29 mouse cellular contexts compared by ENCODE assay signal in the genomic region with DNA sequence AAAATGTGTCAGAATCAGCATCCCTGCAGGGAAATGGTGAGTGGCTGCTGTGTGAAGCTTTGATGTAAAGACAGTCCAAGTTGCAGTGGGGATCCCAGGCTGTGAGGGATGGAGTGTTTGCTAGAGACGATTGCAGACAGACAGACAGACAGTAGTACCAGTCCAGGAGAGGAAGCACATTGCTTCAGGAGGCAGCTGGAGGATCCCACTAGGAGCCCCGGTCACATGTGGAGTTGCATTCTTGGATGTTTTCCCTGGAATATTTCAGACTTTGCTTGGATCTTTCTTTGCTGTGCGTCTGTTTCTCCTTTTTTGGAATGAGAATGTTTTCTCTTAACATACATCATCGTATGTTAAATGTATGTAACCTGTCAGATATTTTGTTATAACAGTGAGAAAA. TPM values are rescaled to one million over a fixed set of nuclear protein-coding genes. Genes with fewer than 3 reads are reported as not detected.
DNase-seq lines count a peak whose midpoint lies in the region; ATAC-seq and TF ChIP-seq lines count a peak whose summit lies in the region.
"Had no signal": no experiment of that assay in that cellular context is flagged by ENCODE, and none has a peak within 500 bp of the region (broad histone marks: within the 10 kb centered on the region; RNA-seq: fewer than 3 reads in every experiment).

No protein-coding gene starts in this region.

- no peaks in the 10 kb centered on the region for H3K27me3 ChIP-seq in kidney, embryonic 16.5 days (ENCODE audit: insufficient read depth, low read length)
- no peaks in the 10 kb centered on the region for H3K27me3 ChIP-seq in lung, embryonic 16.5 days (ENCODE audit: control insufficient read depth, insufficient read depth, low read depth, low read length)
- H3K27me3 ChIP-seq in embryonic facial prominence, embryonic 14.5 days (replicated peaks; ENCODE audit: control insufficient read depth, insufficient read depth, low read length), result no peaks in the 10 kb centered on the region
- H3K27me3 ChIP-seq: embryonic facial prominence, embryonic 13.5 days; forebrain, embryonic 12.5 days; heart, embryonic 13.5 days; hindbrain, embryonic 15.5 days; liver, embryonic 12.5 days; neural tube, embryonic 12.5 days; Patski had no signal

- 62% methylated on average over 4 of the region's 4 CpGs for WGBS in kidney, embryonic 16.5 days
- 46% methylated on average over 4 of the region's 4 CpGs for WGBS in lung, embryonic 16.5 days
- WGBS in embryonic facial prominence, embryonic 14.5 days, result 36% methylated on average over 4 of the region's 4 CpGs

- DNase-seq in kidney, adult 18-20 months, result no peak
- DNase-seq in lung, postnatal 14 days, result no peak
- DNase-seq in embryonic facial prominence, embryonic 14.5 days (ENCODE audit: low spot score), result no peak
- DNase-seq in gastrocnemius, adult 2 months, result no peak
- DNase-seq in left cerebral cortex, adult 11 months (ENCODE audit: low spot score), result no peak
- DNase-seq: adrenal gland, postnatal 10 days; cerebellum, adult 9-10 months; cerebellum, postnatal 36 days; forebrain, postnatal 0 days; gastrocnemius, postnatal 10 days; heart, postnatal 10 days; kidney, adult 8-10 months; kidney, postnatal 14 days; liver, postnatal 0 days; right cerebral cortex, adult 18-20 months; spleen, adult 18-20 months had no signal

- H3K27ac ChIP-seq in kidney, embryonic 16.5 days (ENCODE audit: low read length), result peak overlapping the region; percentile 25; the same call in 1 of the 2 replicates
- peak overlapping the region; percentile 48; the same call in 1 of the 2 replicates for H3K27ac ChIP-seq in lung, embryonic 16.5 days (ENCODE audit: low read length)
- H3K27ac ChIP-seq in embryonic facial prominence, embryonic 14.5 days (replicated peaks; ENCODE audit: low read depth, low read length), result 0 out of 2 replicates have a peak overlapping the region, but pooled peaks have one; percentile 10
- H3K27ac ChIP-seq in gastrocnemius, adult 2 months, result no peak overlapping the region; the same call in 1 of the 2 replicates
- H3K27ac ChIP-seq: embryonic facial prominence, embryonic 13.5 days; forebrain, embryonic 12.5 days; hindbrain, embryonic 15.5 days; left cerebral cortex, adult 2 months; liver, embryonic 12.5 days; neural tube, embryonic 12.5 days had no signal

- intact Hi-C loops in gastrocnemius, adult 2 months (cut with DNase I), result no loop called here

- H3K36me3 ChIP-seq in kidney, embryonic 16.5 days (ENCODE audit: insufficient read depth, low read length), result no peaks in the 10 kb centered on the region
- no peaks in the 10 kb centered on the region for H3K36me3 ChIP-seq in lung, embryonic 16.5 days (ENCODE audit: control insufficient read depth, insufficient read depth, low read length)
- no peaks in the 10 kb centered on the region for H3K36me3 ChIP-seq in embryonic facial prominence, embryonic 14.5 days (ENCODE audit: control insufficient read depth, insufficient read depth, low read length)
- H3K36me3 ChIP-seq: embryonic facial prominence, embryonic 13.5 days; forebrain, embryonic 12.5 days; G1E; heart, embryonic 13.5 days; hindbrain, embryonic 15.5 days; liver, embryonic 12.5 days; neural tube, embryonic 12.5 days had no signal

- no peak for TF ChIP-seq CTCF in gastrocnemius, adult 2 months (IDR thresholded peaks at IDR 0.05)

- ATAC-seq in kidney, embryonic 16.5 days (ENCODE audit: low FRiP score, low TSS enrichment), result no peak
- ATAC-seq in lung, embryonic 16.5 days (ENCODE audit: low read depth), result no peak
- ATAC-seq in embryonic facial prominence, embryonic 14.5 days (ENCODE audit: low read depth), result no peak
- ATAC-seq: forebrain, postnatal 0 days; inflammation-experienced regulatory T-cells, adult 6 months; liver, embryonic 12.5 days; liver, postnatal 0 days; midbrain, embryonic 16.5 days; Patski had no signal

- no peak overlapping the region for H3K4me3 ChIP-seq in kidney, embryonic 16.5 days (ENCODE audit: low read length)
- no peak overlapping the region for H3K4me3 ChIP-seq in lung, embryonic 16.5 days (ENCODE audit: low read length)
- H3K4me3 ChIP-seq in embryonic facial prominence, embryonic 14.5 days (ENCODE audit: low read depth, low read length), result no peak overlapping the region
- H3K4me3 ChIP-seq in gastrocnemius, adult 2 months, result no peak overlapping the region
- H3K4me3 ChIP-seq: embryonic facial prominence, embryonic 13.5 days; forebrain, embryonic 12.5 days; heart, embryonic 13.5 days; hindbrain, embryonic 15.5 days; left cerebral cortex, adult 2 months; liver, embryonic 12.5 days; neural tube, embryonic 12.5 days had no signal

- no peaks in the 10 kb centered on the region for H3K9me3 ChIP-seq in kidney, embryonic 16.5 days (ENCODE audit: low read length)
- no peaks in the 10 kb centered on the region for H3K9me3 ChIP-seq in lung, embryonic 16.5 days (ENCODE audit: control insufficient read depth, low read length)
- no peaks in the 10 kb centered on the region for H3K9me3 ChIP-seq in embryonic facial prominence, embryonic 14.5 days (ENCODE audit: control insufficient read depth, low read length)
- H3K9me3 ChIP-seq: embryonic facial prominence, embryonic 13.5 days; forebrain, embryonic 12.5 days; G1E; heart, embryonic 13.5 days; hindbrain, embryonic 15.5 days; liver, embryonic 12.5 days; neural tube, embryonic 12.5 days had no signal

- peaks cover 28% of the 10 kb centered on the region for H3K4me1 ChIP-seq in kidney, embryonic 16.5 days (ENCODE audit: insufficient read depth, low read length)
- peaks cover 18% of the 10 kb centered on the region for H3K4me1 ChIP-seq in lung, embryonic 16.5 days (replicated peaks; ENCODE audit: control insufficient read depth, insufficient read depth, low read length)
- peaks cover 24% of the 10 kb centered on the region for H3K4me1 ChIP-seq in embryonic facial prominence, embryonic 14.5 days (ENCODE audit: control insufficient read depth, insufficient read depth, low read length)
- H3K4me1 ChIP-seq: hindbrain, embryonic 15.5 days had no signal

- H3K9ac ChIP-seq in kidney, embryonic 16.5 days (replicated peaks; ENCODE audit: low read length), result no peak overlapping the region; the same call in 1 of the 2 replicates
- H3K9ac ChIP-seq in lung, embryonic 16.5 days (ENCODE audit: low read length), result no peak overlapping the region
- no peak overlapping the region for H3K9ac ChIP-seq in embryonic facial prominence, embryonic 14.5 days (ENCODE audit: low read depth, low read length)
- H3K9ac ChIP-seq: embryonic facial prominence, embryonic 13.5 days; forebrain, embryonic 12.5 days; forebrain, postnatal 0 days; heart, embryonic 13.5 days; hindbrain, embryonic 15.5 days; liver, embryonic 12.5 days; liver, postnatal 0 days; neural tube, embryonic 12.5 days had no signal

- H3K4me2 ChIP-seq in kidney, embryonic 16.5 days (replicated peaks; ENCODE audit: low read depth, low read length), result no peak overlapping the region
- no peak overlapping the region for H3K4me2 ChIP-seq in lung, embryonic 16.5 days (ENCODE audit: low read depth, low read length)
- H3K4me2 ChIP-seq in embryonic facial prominence, embryonic 14.5 days (ENCODE audit: low read depth, low read length), result no peak overlapping the region
- H3K4me2 ChIP-seq: embryonic facial prominence, embryonic 13.5 days; forebrain, embryonic 12.5 days; heart, embryonic 13.5 days; hindbrain, embryonic 15.5 days; liver, embryonic 12.5 days; neural tube, embryonic 12.5 days had no signal

RNA-seq across cellular contexts. Expression of gene Nfkbia, which starts 38.5 kb away (rescaled TPM):
- 84.8 and 94.7 TPM in 2 replicates for polyA plus RNA-seq in kidney, embryonic 16.5 days (2015; fragmentation: Nextera tagmentation; extraction: Ambion mirVana)
- 130 and 136 TPM in 2 replicates for polyA plus RNA-seq in lung, embryonic 16.5 days (2015; fragmentation: Nextera tagmentation; extraction: Ambion mirVana)
- polyA plus RNA-seq in embryonic facial prominence, embryonic 14.5 days (2014; fragmentation: Nextera tagmentation; extraction: Ambion mirVana), result 101 and 102 TPM in 2 replicates
- 10 to 100 TPM; 26.3 to 66.2 TPM for total RNA-seq in gastrocnemius, adult 2 months (2021)
